Mouse (Mus musculus) ZHBTc4 (cell line): ENCODE measurements around the gene Slc29a2.

Experiments
- DNase-seq: peaks from one replicate; pipeline ENCODE4 v3.0.0-alpha.2; 2011; ENCODE audit warnings: low read depth, low spot score

Gene Slc29a2

GRCm38 (mm10) chr19:5058801-5059771 is 35.4 kb downstream of the Slc29a2 start:
- DNase-seq, result peak; percentile 88

DNA sequence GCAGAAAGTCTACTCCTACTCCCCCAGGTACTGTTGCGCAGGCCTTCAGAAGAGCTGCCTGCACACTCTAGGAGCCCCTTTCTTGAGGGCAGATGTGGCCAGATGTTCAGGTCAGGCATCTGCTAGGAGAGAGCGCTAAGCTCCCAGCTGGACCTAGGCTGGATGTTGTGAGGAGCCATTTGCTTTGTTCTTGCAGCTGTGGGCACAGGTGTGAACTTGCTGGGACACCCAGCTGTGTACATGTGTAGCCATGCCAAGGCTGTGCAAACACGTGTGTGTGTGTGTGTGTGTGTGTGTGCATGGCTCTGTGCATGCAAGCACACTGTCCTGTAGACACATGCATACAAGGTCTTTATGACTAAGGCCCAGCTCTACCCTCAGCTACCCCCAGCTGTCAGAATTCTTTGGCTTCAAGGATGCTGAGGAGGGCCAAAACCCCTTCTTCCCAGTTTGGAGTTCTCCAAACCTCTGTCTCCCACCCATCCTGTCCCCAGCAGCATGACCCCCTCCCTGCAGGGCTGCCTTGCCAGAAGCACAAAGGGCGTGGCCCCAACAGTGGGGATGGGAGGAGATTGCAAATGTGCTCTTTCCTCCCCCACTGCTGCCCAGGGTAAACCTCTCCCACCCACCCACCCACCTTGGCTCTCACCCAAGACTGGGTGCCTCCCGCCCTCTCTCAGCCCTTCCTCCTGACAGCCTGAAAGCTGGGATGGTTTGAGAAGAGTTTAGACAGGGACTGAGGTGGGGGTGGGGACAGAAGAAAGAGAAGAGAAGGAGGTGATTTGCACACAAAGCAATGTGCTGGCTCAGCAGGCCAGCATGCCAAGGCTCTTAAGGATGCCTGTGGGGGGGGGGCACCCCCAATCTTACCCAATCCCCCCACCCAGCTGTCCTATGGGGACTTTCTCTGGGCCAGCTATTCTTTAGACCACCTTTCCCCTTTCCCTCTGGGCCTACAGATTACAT is 37.0 kb downstream of the Slc29a2 start:
- DNase-seq, result peak; percentile 76

DNA sequence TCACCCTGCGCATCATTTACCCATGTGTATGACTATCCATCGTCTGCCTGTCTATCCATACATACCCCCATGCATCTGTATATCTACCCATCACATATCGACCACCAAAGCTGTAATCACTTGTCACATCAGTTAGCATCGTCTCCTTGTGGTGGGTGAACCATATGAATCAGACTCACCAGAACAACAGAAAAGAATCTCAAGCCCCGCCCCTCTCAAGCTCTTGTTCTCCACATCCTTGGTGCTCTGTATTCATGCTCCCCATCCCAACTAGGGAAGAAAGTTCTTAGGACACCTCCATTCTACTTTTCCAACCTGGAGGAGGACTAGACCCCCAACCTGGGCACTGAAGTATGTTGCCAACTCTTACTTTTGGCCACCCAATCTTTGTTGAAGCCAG is 38.4 kb downstream of the Slc29a2 start:
- no peak for DNase-seq

DNA sequence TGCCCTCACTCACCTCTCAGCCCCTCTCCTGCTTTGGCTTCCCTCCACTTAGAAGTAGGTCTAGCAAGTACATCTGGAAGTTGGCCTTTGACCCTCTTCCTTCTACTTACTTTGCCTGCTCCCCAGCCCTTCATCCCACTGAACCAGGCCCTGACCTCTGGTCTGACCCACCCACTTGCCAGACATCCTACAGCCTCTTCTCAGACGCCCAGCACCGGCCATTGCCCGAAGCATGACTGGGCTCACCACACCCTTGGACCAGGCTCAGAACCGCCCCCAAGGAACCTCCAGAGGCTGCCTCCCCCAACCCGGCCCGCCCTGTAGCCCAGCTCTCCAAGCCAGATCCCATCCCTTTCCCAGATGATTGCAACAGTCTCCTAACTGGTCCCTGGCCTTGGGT is 38.8 kb downstream of the Slc29a2 start:
- no peak for DNase-seq

DNA sequence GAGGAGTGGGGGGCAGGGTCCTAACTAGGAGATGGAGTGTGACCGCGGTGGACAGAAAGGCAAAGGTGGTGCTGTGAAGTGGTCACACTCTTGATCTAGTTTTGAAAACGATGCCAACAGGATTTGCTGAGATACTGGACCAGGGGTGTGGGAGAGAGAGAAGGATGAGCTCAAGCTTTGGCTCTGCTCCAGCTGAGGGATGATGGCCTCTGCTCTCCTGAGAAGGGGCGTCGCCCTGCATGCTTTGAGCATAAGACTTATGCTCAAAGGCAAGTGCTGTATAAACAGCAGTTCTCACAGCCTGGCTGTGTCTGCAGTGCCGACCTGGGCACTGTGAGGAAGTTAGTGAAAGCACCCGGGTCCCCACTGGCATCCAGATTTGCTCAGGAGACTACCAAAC is 41.4 kb downstream of the Slc29a2 start:
- no peak for DNase-seq

DNA sequence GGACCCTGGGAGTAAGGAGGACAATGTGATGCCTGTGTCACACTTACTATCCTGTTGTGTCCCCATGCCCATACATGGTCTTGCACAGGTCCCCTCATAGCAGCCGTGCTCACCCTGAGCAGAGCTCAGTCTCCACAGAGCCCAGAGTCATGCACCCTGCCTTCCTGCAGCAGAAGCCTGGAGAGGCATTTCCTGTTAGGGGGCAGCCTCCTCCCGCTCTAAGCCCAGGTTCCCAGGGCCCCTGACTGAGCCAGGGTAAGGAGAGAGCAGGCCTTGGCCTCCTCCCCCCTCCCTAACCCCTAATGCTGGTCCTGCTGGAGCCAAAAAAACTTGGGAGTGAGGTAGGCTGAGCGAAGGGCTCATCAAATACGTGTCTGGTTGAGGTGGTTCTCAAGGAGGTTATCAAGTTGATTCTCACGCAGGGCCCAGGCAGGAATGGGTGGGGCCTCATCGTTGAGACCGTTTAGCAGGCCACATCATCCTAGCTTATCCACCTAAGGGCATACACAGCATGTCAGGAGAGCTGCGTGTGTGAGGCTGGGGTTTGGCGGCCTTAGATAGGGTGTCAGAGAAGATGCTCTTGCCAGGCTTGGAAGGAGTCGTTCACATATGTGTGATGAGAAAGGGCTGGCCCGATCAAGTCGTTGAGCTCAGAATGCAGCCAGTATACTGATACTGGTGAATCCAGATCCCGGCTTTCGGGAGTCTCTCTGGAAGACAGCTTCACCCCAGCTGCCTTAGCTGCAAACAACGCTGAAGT is 43.6 kb downstream of the Slc29a2 start:
- DNase-seq, result peak; percentile 49

DNA sequence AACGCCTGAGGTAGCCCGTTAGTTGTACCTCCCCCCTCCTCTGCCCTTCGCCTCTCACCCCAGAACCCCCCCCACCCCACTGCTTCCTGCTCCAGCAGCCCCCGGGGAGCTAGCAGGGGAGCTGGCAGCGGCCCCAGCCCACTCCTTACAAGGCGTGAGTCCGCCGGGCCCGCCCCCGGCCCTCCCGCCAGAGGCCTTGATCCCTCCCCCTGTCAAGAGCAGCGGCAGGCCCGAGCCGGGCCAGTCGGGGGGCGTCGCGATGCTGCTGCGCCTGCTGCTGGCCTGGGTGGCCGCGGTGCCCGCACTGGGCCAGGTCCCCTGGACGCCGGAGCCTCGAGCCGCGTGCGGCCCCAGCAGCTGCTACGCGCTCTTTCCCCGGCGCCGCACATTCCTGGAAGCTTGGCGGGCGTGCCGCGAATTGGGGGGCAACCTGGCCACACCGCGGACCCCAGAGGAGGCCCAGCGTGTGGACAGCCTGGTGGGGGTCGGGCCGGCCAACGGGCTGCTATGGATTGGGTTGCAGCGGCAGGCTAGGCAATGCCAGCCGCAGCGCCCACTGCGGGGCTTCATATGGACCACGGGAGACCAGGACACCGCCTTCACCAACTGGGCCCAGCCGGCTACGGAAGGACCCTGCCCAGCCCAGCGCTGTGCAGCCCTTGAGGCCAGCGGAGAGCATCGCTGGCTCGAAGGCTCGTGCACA is 44.4 kb downstream of the Slc29a2 start, which contains the start of gene Cd248:
TSS of gene Cd248 (plus strand) at position 212 of the 703 bp plus-strand sequence.
- peak; percentile 51 for DNase-seq

- DNase-seq, result no peak
Measured at GRCm38 (mm10) chr19:5068570-5069234, 45.0 kb downstream of the Slc29a2 start.

GRCm38 (mm10) chr19:5069486-5069885 is 45.8 kb downstream of the Slc29a2 start:
- DNase-seq, result no peak

- no peak for DNase-seq
Measured at GRCm38 (mm10) chr19:5069978-5070377, 46.3 kb downstream of the Slc29a2 start.

DNA sequence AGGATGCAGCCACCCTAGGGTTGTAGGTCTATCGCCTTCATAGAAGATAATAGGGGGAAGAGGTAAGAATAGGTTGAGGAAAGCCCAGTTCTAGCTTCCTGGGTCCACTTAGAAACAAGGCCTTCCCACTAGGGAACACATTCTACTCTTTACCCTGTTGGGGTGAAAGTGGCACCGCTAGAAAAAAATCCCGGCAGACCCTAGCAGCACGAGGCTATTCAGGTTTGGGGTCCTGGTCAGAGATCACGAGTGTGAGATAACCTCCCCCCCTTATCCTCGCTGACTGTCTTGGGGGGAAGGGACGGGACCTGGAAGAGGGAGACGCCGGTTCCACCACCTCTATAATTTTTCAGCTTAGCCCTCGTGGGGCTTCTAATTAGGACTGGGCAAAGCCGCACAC is 47.4 kb downstream of the Slc29a2 start:
- DNase-seq, result no peak

DNA sequence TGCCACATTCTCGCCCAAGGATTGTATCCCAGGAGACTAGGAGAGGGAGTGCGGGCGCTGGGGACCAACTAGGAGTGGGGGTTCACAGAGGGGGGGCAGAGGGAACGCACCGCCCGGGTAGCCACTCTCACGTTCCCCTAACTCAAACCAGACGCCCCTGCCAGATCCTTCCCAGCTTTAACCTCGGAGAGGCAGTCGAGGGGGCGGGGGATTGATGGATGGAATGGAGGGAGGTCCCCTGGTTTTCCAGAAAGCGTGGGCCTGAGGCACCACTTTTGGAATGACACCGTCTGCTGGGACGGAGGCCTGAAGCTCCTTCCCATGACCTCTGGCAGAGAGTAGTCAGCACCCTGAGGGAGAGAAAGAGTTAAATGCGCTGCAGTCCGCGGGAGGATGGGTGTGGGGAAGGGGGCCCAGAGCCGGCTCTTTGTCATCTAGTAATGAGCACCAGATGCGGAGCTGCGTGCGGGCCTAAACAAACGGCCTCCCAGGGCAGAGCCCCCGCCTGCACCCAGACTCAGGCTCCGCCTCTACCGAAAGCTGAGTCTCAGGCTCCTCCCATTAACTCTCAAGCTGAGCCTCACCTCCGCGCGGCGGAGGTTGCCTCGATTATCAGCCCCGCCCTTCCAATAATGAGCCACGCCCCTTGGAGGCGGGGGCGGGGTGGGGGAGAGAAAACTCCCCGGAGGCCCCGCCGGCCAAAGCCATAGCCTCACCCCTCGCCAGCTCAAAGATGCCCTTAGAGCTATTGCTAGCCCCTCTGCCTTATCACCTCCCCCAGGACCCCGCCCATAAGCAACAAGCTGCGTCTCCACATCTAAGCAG is 48.1 kb downstream of the Slc29a2 start:
- DNase-seq, result peak; percentile 98

DNA sequence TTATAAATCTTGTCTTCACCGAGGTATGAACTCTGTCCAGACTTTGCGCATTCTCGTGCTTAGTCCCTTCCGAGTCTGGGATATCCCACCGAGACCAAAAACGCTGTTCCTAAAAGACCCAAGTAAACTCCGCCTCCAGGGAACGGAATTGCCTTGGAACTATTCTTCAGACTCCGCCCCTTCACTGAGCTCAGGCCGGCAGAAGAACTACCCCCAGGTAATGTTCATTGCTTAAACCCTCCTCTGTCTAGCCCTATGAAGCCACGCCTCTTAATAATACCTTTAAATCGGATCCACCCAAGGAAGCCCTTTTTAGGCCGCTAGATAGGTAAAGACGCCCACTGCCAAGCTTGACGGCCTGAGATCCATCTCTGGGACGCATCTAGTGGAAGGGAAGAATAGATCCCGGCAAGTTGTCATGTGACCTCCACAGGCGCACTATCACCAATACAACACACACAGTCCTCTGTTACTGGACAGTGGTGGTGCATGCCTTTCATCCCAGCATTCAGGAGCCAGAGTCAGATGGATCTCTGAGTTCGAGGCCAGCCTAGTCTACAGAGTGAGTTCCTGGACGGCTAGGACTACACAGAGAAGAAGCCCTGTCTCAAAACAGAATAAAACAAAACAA is 48.8 kb downstream of the Slc29a2 start:
- DNase-seq, result peak; percentile 90

GRCm38 (mm10) chr19:5073028-5073427 is 49.4 kb downstream of the Slc29a2 start:
- peak; percentile 88 for DNase-seq

DNA sequence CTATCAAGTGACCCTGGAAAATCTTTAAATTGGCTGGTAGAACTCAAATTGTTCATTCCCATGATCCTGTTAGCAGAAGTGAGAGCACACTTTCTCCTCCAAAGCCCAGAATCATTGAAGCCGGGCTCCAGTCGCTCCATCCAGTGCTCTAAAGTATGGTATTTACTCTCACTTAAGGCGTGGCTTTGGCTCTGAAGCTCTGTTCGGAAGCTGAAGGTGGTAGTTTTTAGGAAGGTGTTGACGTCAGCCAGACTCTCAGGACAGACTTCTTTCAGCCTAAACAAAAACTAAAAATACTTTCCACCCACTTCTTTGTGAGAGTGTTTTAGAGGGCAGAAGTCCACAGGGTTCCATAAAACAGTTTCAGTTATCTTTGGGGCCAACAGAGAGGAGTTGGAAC is 49.9 kb downstream of the Slc29a2 start:
- no peak for DNase-seq

GRCm38 (mm10) chr19:5079279-5079678 is 55.6 kb downstream of the Slc29a2 start:
- no peak for DNase-seq
